14 mouse cellular contexts compared by ENCODE assay signal in genomic region chr10:62831546-62831945, GRCm38 (mm10).
"Had no signal": no experiment of that assay in that cellular context is flagged by ENCODE, and none has a peak within 500 bp of the region (broad histone marks: within the 10 kb centered on the region; RNA-seq: fewer than 3 reads in every experiment).

No protein-coding gene starts in this region.

- H3K4me1 ChIP-seq: intestine, embryonic 15.5 days; limb, embryonic 15.5 days; liver, embryonic 13.5 days; midbrain, embryonic 10.5 days; neural tube, embryonic 15.5 days had no signal

- H3K27me3 ChIP-seq: intestine, embryonic 15.5 days; limb, embryonic 15.5 days; liver, embryonic 13.5 days; neural tube, embryonic 15.5 days had no signal

- H3K36me3 ChIP-seq: intestine, embryonic 15.5 days; liver, embryonic 13.5 days had no signal

- H3K4me3 ChIP-seq: intestine, embryonic 15.5 days; limb, embryonic 15.5 days; liver, embryonic 13.5 days; midbrain, embryonic 10.5 days; myocyte; neural tube, embryonic 15.5 days had no signal

- DNase-seq: kidney, adult 18-20 months; kidney, postnatal 14 days; liver, embryonic 13.5 days; lung, adult 18-20 months; lung, postnatal 10 days; midbrain, embryonic 14.5 days; right cerebral cortex, adult 18-20 months; right cerebral cortex, postnatal 25 days; thymus, postnatal 14 days had no signal

- H3K4me2 ChIP-seq: intestine, embryonic 15.5 days; limb, embryonic 15.5 days; liver, embryonic 13.5 days; neural tube, embryonic 15.5 days had no signal

- H3K27ac ChIP-seq: intestine, embryonic 15.5 days; limb, embryonic 15.5 days; liver, embryonic 13.5 days; midbrain, embryonic 10.5 days; neural tube, embryonic 15.5 days had no signal

- ATAC-seq: intestine, embryonic 15.5 days had no signal

- H3K9ac ChIP-seq: intestine, embryonic 15.5 days; limb, embryonic 15.5 days; liver, embryonic 13.5 days; neural tube, embryonic 15.5 days had no signal

- H3K9me3 ChIP-seq: intestine, embryonic 15.5 days; limb, embryonic 15.5 days; liver, embryonic 13.5 days; midbrain, embryonic 10.5 days; neural tube, embryonic 15.5 days had no signal
